Mouse (Mus musculus) mouse trophoblast stem cell (cell line): ENCODE measurements around the gene Gm20870.
"Not testable (repeated sequence)": the region's sequence is repeated elsewhere in the genome, so short reads cannot be mapped to it uniquely, and the experiment has no call there.

ENCODE experiments used
- in situ Hi-C, 2 experiments: fragments of 300-500 bp; cut with MseI, MboI; formaldehyde crosslinking; loops; 2 replicates in 1 of 2; 3 replicates in 1 of 2; pipeline ENCODE4 v1.15.1; 2025

The Gm20870 gene

DNA sequence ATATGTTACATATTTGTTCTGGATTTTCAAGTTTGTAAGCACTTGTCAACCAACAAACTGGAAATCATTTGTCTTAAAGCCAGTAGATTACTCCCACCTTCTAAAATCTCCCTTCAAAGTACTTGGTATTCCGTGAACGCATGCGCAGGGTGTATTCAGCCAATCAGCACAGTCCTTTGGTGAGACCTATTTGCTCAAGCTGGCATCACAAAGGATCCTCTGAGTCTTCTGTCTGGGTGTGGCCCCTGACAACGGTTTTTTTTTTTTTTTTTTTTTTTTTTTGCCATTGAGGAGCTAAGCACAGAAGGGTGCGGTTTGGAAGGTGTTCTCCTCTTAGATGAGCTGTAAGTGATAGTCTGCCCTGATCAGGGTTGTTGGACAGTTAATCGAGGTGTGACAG lies at the start of gene Gm20870:
Gene Gm20870 (plus strand): TSS at position 301 of the 400 bp plus-strand sequence.
- in situ Hi-C loops: not testable (repeated sequence)
